Mouse (Mus musculus) midbrain, embryonic 13.5 days (tissue): ENCODE measurements around the gene Rd3l. TPM values are rescaled to one million over a fixed set of nuclear protein-coding genes. Genes with fewer than 3 reads are reported as not detected.
"Not testable (repeated sequence)": the region's sequence is repeated elsewhere in the genome, so short reads cannot be mapped to it uniquely, and the experiment has no call there.

Experiments
- ATAC-seq: fragments of 200-750 bp; cut with Nextera tagmentation; 2 replicates; pipeline ENCODE4 v1.8.0; 2017; ENCODE audit warnings: mild to moderate bottlenecking, moderate TSS enrichment, moderate library complexity
- H3K27ac ChIP-seq: fragments of 300-500 bp; sonication (generic); 2 replicates; pipeline ENCODE4 v1.5.1; 2015; ENCODE audit warnings: inconsistent platforms, mild to moderate bottlenecking, moderate library complexity
- H3K27me3 ChIP-seq: fragments of 300-500 bp; sonication (generic); 2 replicates; pipeline ENCODE4 v1.6.1; 2015; ENCODE audit warnings: mild to moderate bottlenecking, inconsistent platforms
- H3K36me3 ChIP-seq: fragments of 300-500 bp; sonication (generic); 2 replicates; pipeline ENCODE4 v1.6.1; 2015; ENCODE audit warnings: mild to moderate bottlenecking, inconsistent platforms
- H3K4me1 ChIP-seq: fragments of 300-500 bp; sonication (generic); replicated peaks from 2 replicates; pipeline ENCODE4 v1.6.1; 2015; ENCODE audit warnings: inconsistent platforms
- H3K4me2 ChIP-seq: fragments of 300-500 bp; sonication (generic); replicated peaks from 2 replicates; pipeline ENCODE4 v1.6.1; 2015; ENCODE audit warnings: moderate library complexity, mild to moderate bottlenecking, inconsistent platforms
- H3K4me3 ChIP-seq: fragments of 300-500 bp; sonication (generic); replicated peaks from 2 replicates; pipeline ENCODE4 v1.5.1; 2015; ENCODE audit warnings: mild to moderate bottlenecking, inconsistent platforms
- H3K9ac ChIP-seq: fragments of 300-500 bp; sonication (generic); replicated peaks from 2 replicates; pipeline ENCODE4 v1.6.1; 2015; ENCODE audit warnings: mild to moderate bottlenecking, inconsistent platforms
- H3K9me3 ChIP-seq: fragments of 300-500 bp; sonication (generic); 2 replicates; pipeline ENCODE4 v1.6.1; 2016; ENCODE audit warnings: mild to moderate bottlenecking, inconsistent platforms
- WGBS: fragments of 180-500 bp; shearing (Covaris S2); methylation state at CpG from one replicate; pipeline ENCODE4 v1.1.7; 2015; 5-methylcytosine and 5-hydroxymethylcytosine counted together
- polyA plus RNA-seq: library from polyadenylated mRNA; unstranded; fragments of >200 nt; fragmentation: Nextera tagmentation; extraction: Ambion mirVana; gene quantifications from 2 replicates; pipeline ENCODE4 v1.2.1, GENCODE M21; 2015

Gene Rd3l
- polyA plus RNA-seq, 1 experiment from 2014 or later: not detected

- ATAC-seq: peak; percentile 75
- Histone ChIP-seq H3K36me3 (peaks cover 38% of the 10 kb centered on the region), H3K9me3 (no peaks in the 10 kb centered on the region), H3K27me3 (no peaks in the 10 kb centered on the region), H3K4me3 (no peak overlapping the region), H3K9ac (no peak overlapping the region), H3K4me2 (no peak overlapping the region), H3K27ac (no peak overlapping the region), H3K4me1 (no peaks in the 10 kb centered on the region)
- WGBS: 52% methylated on average over 9 of the region's 9 CpGs
Measured at GRCm38 (mm10) chr12:111958101-111958865, 22.8 kb downstream of the Rd3l start.

GRCm38 (mm10) chr12:111956173-111956572, 24.9 kb downstream of the Rd3l start:
- Histone ChIP-seq H3K4me3 (no peak overlapping the region), H3K9me3 (no peaks in the 10 kb centered on the region), H3K4me1 (no peaks in the 10 kb centered on the region), H3K27ac (no peak overlapping the region), H3K9ac (no peak overlapping the region), H3K4me2 (no peak overlapping the region), H3K27me3 (no peaks in the 10 kb centered on the region), H3K36me3 (peaks cover 21% of the 10 kb centered on the region)
- WGBS: 83% methylated on average over 5 of the region's 5 CpGs
- no peak for ATAC-seq

- H3K4me1 ChIP-seq: no peaks in the 10 kb centered on the region
- H3K27me3 ChIP-seq: no peaks in the 10 kb centered on the region
- no peak overlapping the region; the same call in 1 of the 2 replicates for H3K9ac ChIP-seq
- no peak for ATAC-seq
- H3K4me2 ChIP-seq: no peak overlapping the region
- H3K4me3 ChIP-seq: no peak overlapping the region
- 66% methylated on average over 5 of the region's 5 CpGs for WGBS
- no peaks in the 10 kb centered on the region for H3K9me3 ChIP-seq
- H3K27ac ChIP-seq: no peak overlapping the region
- H3K36me3 ChIP-seq: no peaks in the 10 kb centered on the region
Measured at GRCm38 (mm10) chr12:111951701-111952100, 29.4 kb downstream of the Rd3l start.

GRCm38 (mm10) chr12:111950486-111950885, 30.6 kb downstream of the Rd3l start:
- Histone ChIP-seq H3K4me2 (no peak overlapping the region), H3K27me3 (no peaks in the 10 kb centered on the region), H3K36me3 (no peaks in the 10 kb centered on the region), H3K4me1 (no peaks in the 10 kb centered on the region), H3K9me3 (no peaks in the 10 kb centered on the region), H3K4me3 (no peak overlapping the region), H3K9ac (no peak overlapping the region), H3K27ac (no peak overlapping the region)
- ATAC-seq: no peak
- WGBS: 81% methylated on average over 5 of the region's 5 CpGs

- Histone ChIP-seq H3K4me3 (no peak overlapping the region), H3K4me1 (peaks cover 8% of the 10 kb centered on the region), H3K36me3 (no peaks in the 10 kb centered on the region), H3K4me2 (no peak overlapping the region), H3K27me3 (no peaks in the 10 kb centered on the region), H3K27ac (no peak overlapping the region), H3K9ac (no peak overlapping the region), H3K9me3 (no peaks in the 10 kb centered on the region)
- WGBS: 55% methylated on average over 2 of the region's 2 CpGs
- ATAC-seq: no peak
Measured at GRCm38 (mm10) chr12:111946716-111947115, 34.4 kb downstream of the Rd3l start.

- H3K9ac ChIP-seq, H3K27ac ChIP-seq, H3K4me2 ChIP-seq, H3K27me3 ChIP-seq, H3K9me3 ChIP-seq, H3K4me3 ChIP-seq, H3K4me1 ChIP-seq, H3K36me3 ChIP-seq: not testable (repeated sequence)
- 69% methylated on average over 9 of the region's 15 CpGs for WGBS
- ATAC-seq: peak; percentile 49; the same call in 1 of the 2 replicates
Measured at GRCm38 (mm10) chr12:111945765-111946655, 35.1 kb downstream of the Rd3l start.

- no peak for ATAC-seq
- H3K27ac ChIP-seq: no peak overlapping the region
Measured at GRCm38 (mm10) chr12:111945115-111945514, 36.0 kb downstream of the Rd3l start.

GRCm38 (mm10) chr12:111944065-111944987, 36.8 kb downstream of the Rd3l start:
- not testable (repeated sequence) for H3K36me3 ChIP-seq, H3K27me3 ChIP-seq, H3K9me3 ChIP-seq, H3K4me2 ChIP-seq, H3K4me3 ChIP-seq, H3K9ac ChIP-seq, H3K4me1 ChIP-seq, H3K27ac ChIP-seq
- ATAC-seq: peak; percentile 69; the same call in 1 of the 2 replicates
- 74% methylated on average over 16 of the region's 20 CpGs for WGBS

More at GRCm38 (mm10) chr12:111945115-111945514, 36.0 kb downstream of the Rd3l start:
- Histone ChIP-seq H3K27me3 (no peaks in the 10 kb centered on the region), H3K4me1 (peaks cover 8% of the 10 kb centered on the region), H3K9ac (no peak overlapping the region), H3K9me3 (no peaks in the 10 kb centered on the region), H3K4me2 (no peak overlapping the region), H3K36me3 (no peaks in the 10 kb centered on the region), H3K4me3 (no peak overlapping the region)
- 60% methylated on average over 8 of the region's 8 CpGs for WGBS

- H3K27me3 ChIP-seq: no peaks in the 10 kb centered on the region
- H3K9ac ChIP-seq: 0 out of 2 replicates have a peak overlapping the region, but pooled peaks have one; percentile 6
- no peak overlapping the region for H3K27ac ChIP-seq
- WGBS: 60% methylated on average over 10 of the region's 10 CpGs
- H3K4me3 ChIP-seq: no peak overlapping the region
- no peak for ATAC-seq
- H3K9me3 ChIP-seq: no peaks in the 10 kb centered on the region
- H3K36me3 ChIP-seq: no peaks in the 10 kb centered on the region
- H3K4me2 ChIP-seq: no peak overlapping the region
- peaks cover 8% of the 10 kb centered on the region for H3K4me1 ChIP-seq
Measured at GRCm38 (mm10) chr12:111943421-111944064, 37.6 kb downstream of the Rd3l start.

- Histone ChIP-seq H3K4me2 (no peak overlapping the region), H3K4me3 (no peak overlapping the region), H3K27me3 (no peaks in the 10 kb centered on the region), H3K27ac (no peak overlapping the region), H3K4me1 (peaks cover 12% of the 10 kb centered on the region), H3K36me3 (no peaks in the 10 kb centered on the region), H3K9me3 (no peaks in the 10 kb centered on the region), H3K9ac (no peak overlapping the region)
- ATAC-seq: no peak
- 70% methylated on average over 1 of the region's 1 CpGs for WGBS
Measured at GRCm38 (mm10) chr12:111938623-111939177, 42.4 kb downstream of the Rd3l start.
